Mouse (Mus musculus) gastrocnemius, postnatal 10 days (tissue): Measurements from ENCODE around the gene Ddx31. TPM values are rescaled to one million over a fixed set of nuclear protein-coding genes. Genes with fewer than 3 reads are reported as not detected.

ENCODE experiments used
- total RNA-seq, 2 experiments: library from RNA; stranded (reverse); gene quantifications; 2 replicates each; pipeline ENCODE4 v1.2.3; 2021

The Ddx31 gene
- total RNA-seq, 2 experiments from 2014 or later, result 3.4 to 5.7 TPM

Other genes with a start within 250 kb of the Ddx31 start
- gene Gfi1b, start 218.4 kb upstream of the Ddx31 start, total RNA-seq, result under 1 TPM in 1 of 2 experiments, not detected in 1; 0.79 TPM
- gene Tsc1, start 199.2 kb upstream of the Ddx31 start, total RNA-seq, result 10 to 100 TPM; 15.6 to 19.2 TPM
- gene Spaca9, start 140.7 kb upstream of the Ddx31 start, total RNA-seq, result not detected
- gene Ak8, start 140.2 kb upstream of the Ddx31 start, total RNA-seq, result not detected
- 10 to 100 TPM; 17.2 to 19.3 TPM for gene Gtf3c4, start within 50 bp of the Ddx31 start, total RNA-seq
- not detected for gene Barhl1, start 76.3 kb downstream of the Ddx31 start, total RNA-seq
- gene Cfap77, start 214.7 kb downstream of the Ddx31 start, total RNA-seq, result not detected
- 1 to 10 TPM; 5.4 to 5.9 TPM for gene Ttf1, start 219.9 kb downstream of the Ddx31 start, total RNA-seq